Mouse (Mus musculus): Measurements from ENCODE around the gene Irgq. TPM values are rescaled to one million over a fixed set of nuclear protein-coding genes. Genes with fewer than 3 reads are reported as not detected.

The Irgq gene
- polyA plus RNA-seq, 1 experiment from 2014 or later, result 28.0 TPM

- no peak for DNase-seq (ENCODE audit: low spot score)
- Histone ChIP-seq H3K36me3 (replicated peaks; ENCODE audit: control insufficient read depth, insufficient read depth) (0 out of 2 replicates have a peak, but pooled peaks cover under 1% of the 10 kb centered on the region), H3K4me2 (replicated peaks) (no peak overlapping the region), H3K27me3 (ENCODE audit: control insufficient read depth, insufficient read depth, low read length) (no peaks in the 10 kb centered on the region), H3K9me3 (ENCODE audit: control insufficient read depth, low read length) (no peaks in the 10 kb centered on the region), H3K4me1 (replicated peaks; ENCODE audit: control insufficient read depth, insufficient read depth, low read length) (no peaks in the 10 kb centered on the region), H3K9ac (no peak overlapping the region), H3K4me3 (replicated peaks; ENCODE audit: low read length) (no peak overlapping the region), H3K27ac (no peak overlapping the region)
- no peak for ATAC-seq (ENCODE audit: low FRiP score)
- WGBS, result 82% methylated on average over 6 of the region's 6 CpGs
These were observed 6.8 kb upstream of the Irgq start for GRCm38 (mm10) chr7:24523723-24524122.

GRCm38 (mm10) chr7:24524978-24525377 lies 5.5 kb upstream of the Irgq start:
- ATAC-seq (ENCODE audit: low FRiP score) (no peak), DNase-seq (ENCODE audit: low spot score) (no peak)
- H3K36me3 ChIP-seq (replicated peaks; ENCODE audit: control insufficient read depth, insufficient read depth), result no peaks in the 10 kb centered on the region
- WGBS, result 90% methylated on average over 6 of the region's 6 CpGs
- peaks cover 6% of the 10 kb centered on the region for H3K4me1 ChIP-seq (replicated peaks; ENCODE audit: control insufficient read depth, insufficient read depth, low read length)
- H3K9ac ChIP-seq, result no peak overlapping the region
- no peak overlapping the region for H3K4me3 ChIP-seq (replicated peaks; ENCODE audit: low read length)
- no peaks in the 10 kb centered on the region for H3K27me3 ChIP-seq (ENCODE audit: control insufficient read depth, insufficient read depth, low read length)
- no peak overlapping the region for H3K4me2 ChIP-seq (replicated peaks)
- no peak overlapping the region for H3K27ac ChIP-seq
- no peaks in the 10 kb centered on the region for H3K9me3 ChIP-seq (ENCODE audit: control insufficient read depth, low read length)

DNA sequence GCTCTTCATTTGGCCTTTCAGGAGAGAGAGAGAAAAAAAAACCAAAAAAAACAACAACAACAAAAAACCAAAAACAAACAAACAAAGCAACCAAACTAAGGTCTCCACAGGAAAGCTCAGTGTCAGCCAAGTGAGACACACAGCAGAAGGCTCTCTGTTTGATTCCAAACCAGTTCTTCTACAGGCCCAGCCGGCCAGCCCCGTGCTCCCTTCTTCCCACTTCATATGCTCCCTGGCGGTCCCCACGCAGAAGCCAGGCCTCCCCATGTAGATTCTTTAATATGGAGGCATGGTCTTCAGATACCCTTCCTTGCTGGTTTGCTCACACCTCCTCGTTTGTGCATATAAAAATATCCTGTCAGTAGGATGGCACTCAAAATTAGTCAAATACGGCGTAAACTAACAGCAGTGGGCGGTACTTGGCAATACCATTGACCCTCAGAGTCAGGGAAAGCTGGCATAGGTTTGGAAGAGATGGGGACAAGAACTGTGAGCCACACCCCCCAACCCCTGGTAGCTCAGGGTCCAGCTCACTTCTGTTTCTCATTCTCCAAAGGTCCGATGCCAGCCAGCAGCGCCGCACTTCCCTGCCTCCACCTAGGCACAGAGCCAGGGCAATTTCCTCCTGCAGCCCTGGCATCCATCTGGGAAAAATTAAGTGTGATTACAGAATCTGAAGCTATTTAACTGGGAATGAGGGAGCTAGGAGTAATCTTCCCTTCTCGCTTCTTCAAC lies 4.6 kb upstream of the Irgq start:
- no peak for DNase-seq (ENCODE audit: low spot score)
- Histone ChIP-seq H3K27me3 (ENCODE audit: control insufficient read depth, insufficient read depth, low read length) (no peaks in the 10 kb centered on the region), H3K4me3 (replicated peaks; ENCODE audit: low read length) (no peak overlapping the region), H3K9me3 (ENCODE audit: control insufficient read depth, low read length) (no peaks in the 10 kb centered on the region), H3K9ac (no peak overlapping the region), H3K4me1 (replicated peaks; ENCODE audit: control insufficient read depth, insufficient read depth, low read length) (peaks cover 6% of the 10 kb centered on the region), H3K27ac (no peak overlapping the region), H3K36me3 (replicated peaks; ENCODE audit: control insufficient read depth, insufficient read depth) (no peaks in the 10 kb centered on the region), H3K4me2 (replicated peaks) (no peak overlapping the region)
- ATAC-seq (ENCODE audit: low FRiP score), result no peak
- 90% methylated on average over 12 of the region's 12 CpGs for WGBS

- ATAC-seq (ENCODE audit: low FRiP score) (no peak), DNase-seq (ENCODE audit: low spot score) (no peak)
- no peak overlapping the region for H3K27ac ChIP-seq
- WGBS, result 93% methylated on average over 11 of the region's 11 CpGs
- no peak overlapping the region for H3K4me3 ChIP-seq (replicated peaks; ENCODE audit: low read length)
- H3K4me1 ChIP-seq (replicated peaks; ENCODE audit: control insufficient read depth, insufficient read depth, low read length), result peaks cover 24% of the 10 kb centered on the region
- no peak overlapping the region for H3K4me2 ChIP-seq (replicated peaks)
- H3K9ac ChIP-seq, result no peak overlapping the region
- no peaks in the 10 kb centered on the region; the same call in 1 of the 2 replicates for H3K27me3 ChIP-seq (ENCODE audit: control insufficient read depth, insufficient read depth, low read length)
- no peaks in the 10 kb centered on the region for H3K9me3 ChIP-seq (ENCODE audit: control insufficient read depth, low read length)
- peaks cover 18% of the 10 kb centered on the region for H3K36me3 ChIP-seq (replicated peaks; ENCODE audit: control insufficient read depth, insufficient read depth)
These were observed 1.6 kb upstream of the Irgq start for GRCm38 (mm10) chr7:24528861-24529260.

DNA sequence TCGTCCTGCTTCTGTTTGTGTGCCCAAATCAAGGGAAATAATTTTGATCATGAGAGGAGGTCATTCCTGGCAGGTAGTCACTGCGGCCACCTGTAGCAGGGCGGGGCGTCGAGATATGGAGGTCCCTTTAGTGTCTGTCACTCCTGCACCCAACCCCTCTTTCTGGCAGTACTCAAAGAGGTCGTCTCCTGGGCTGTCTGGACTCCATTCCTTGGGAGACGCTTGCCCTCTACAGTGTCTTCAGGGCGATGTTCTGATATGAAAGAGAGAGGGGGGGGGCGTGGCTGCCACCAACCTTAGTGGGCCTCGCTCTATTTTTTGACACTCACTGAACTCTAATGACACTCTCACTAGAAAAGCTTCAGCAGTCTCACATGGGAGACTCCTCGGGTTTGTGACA lies 909 bp upstream of the Irgq start:
- H3K27me3 ChIP-seq (ENCODE audit: control insufficient read depth, insufficient read depth, low read length), result no peaks in the 10 kb centered on the region; the same call in 1 of the 2 replicates
- peak overlapping the region; percentile 97 for H3K4me2 ChIP-seq (replicated peaks)
- WGBS, result 66% methylated on average over 11 of the region's 11 CpGs
- no peak for ATAC-seq (ENCODE audit: low FRiP score)
- no peaks in the 10 kb centered on the region for H3K9me3 ChIP-seq (ENCODE audit: control insufficient read depth, low read length)
- DNase-seq (ENCODE audit: low spot score), result no peak
- peak overlapping the region; percentile 75 for H3K9ac ChIP-seq
- peaks cover 28% of the 10 kb centered on the region for H3K4me1 ChIP-seq (replicated peaks; ENCODE audit: control insufficient read depth, insufficient read depth, low read length)
- H3K4me3 ChIP-seq (replicated peaks; ENCODE audit: low read length), result peak overlapping the region; percentile 74
- H3K27ac ChIP-seq, result peak overlapping the region; percentile 87
- peaks cover 25% of the 10 kb centered on the region for H3K36me3 ChIP-seq (replicated peaks; ENCODE audit: control insufficient read depth, insufficient read depth)

GRCm38 (mm10) chr7:24531211-24531971 lies 902 bp downstream of the Irgq start:
- Histone ChIP-seq H3K36me3 (replicated peaks; ENCODE audit: control insufficient read depth, insufficient read depth) (peaks cover 43% of the 10 kb centered on the region), H3K27me3 (ENCODE audit: control insufficient read depth, insufficient read depth, low read length) (no peaks in the 10 kb centered on the region; the same call in 1 of the 2 replicates), H3K9ac (peak overlapping the region; percentile 89), H3K27ac (peak overlapping the region; percentile 87), H3K4me2 (replicated peaks) (peak overlapping the region; percentile 97), H3K4me1 (replicated peaks; ENCODE audit: control insufficient read depth, insufficient read depth, low read length) (peaks cover 28% of the 10 kb centered on the region), H3K9me3 (ENCODE audit: control insufficient read depth, low read length) (no peaks in the 10 kb centered on the region), H3K4me3 (replicated peaks; ENCODE audit: low read length) (peak overlapping the region; percentile 74)
- peak; percentile 38 for ATAC-seq (ENCODE audit: low FRiP score)
- WGBS, result under 1% methylated on average over 43 of the region's 43 CpGs
- DNase-seq (ENCODE audit: low spot score), result peak; percentile 77

DNA sequence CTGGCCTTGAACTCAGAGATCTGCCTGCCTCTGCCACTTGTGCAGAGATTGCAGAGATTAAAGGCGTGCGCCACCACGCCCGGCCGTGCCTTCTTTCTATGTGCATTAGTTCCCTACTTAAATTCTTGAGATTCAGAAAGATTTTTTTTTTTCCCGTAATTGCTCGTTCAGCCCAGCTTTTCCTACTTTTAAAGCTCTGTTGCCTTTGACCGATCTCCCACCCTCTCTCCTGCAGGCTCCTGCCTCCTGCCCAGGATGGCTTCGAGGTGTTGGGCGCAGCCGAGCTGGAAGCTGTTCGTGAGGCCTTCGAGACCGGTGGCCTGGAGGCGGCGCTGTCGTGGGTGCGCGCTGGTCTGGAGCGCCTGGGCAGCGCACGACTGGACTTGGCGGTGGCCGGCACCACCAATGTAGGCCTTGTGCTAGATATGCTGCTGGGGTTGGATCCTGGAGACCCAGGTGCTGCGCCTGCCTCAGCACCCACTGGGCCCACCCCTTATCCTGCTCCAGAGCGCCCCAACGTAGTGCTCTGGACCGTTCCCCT lies 2.6 kb downstream of the Irgq start:
- 0 out of 2 replicates have a peak overlapping the region, but pooled peaks have one; percentile 3 for H3K4me3 ChIP-seq (replicated peaks; ENCODE audit: low read length)
- no peaks in the 10 kb centered on the region; the same call in 1 of the 2 replicates for H3K27me3 ChIP-seq (ENCODE audit: control insufficient read depth, insufficient read depth, low read length)
- no peak overlapping the region for H3K4me2 ChIP-seq (replicated peaks)
- no peak overlapping the region for H3K9ac ChIP-seq
- DNase-seq (ENCODE audit: low spot score) (no peak), ATAC-seq (ENCODE audit: low FRiP score) (no peak)
- peaks cover 46% of the 10 kb centered on the region for H3K36me3 ChIP-seq (replicated peaks; ENCODE audit: control insufficient read depth, insufficient read depth)
- no peak overlapping the region for H3K27ac ChIP-seq
- H3K9me3 ChIP-seq (ENCODE audit: control insufficient read depth, low read length), result no peaks in the 10 kb centered on the region
- H3K4me1 ChIP-seq (replicated peaks; ENCODE audit: control insufficient read depth, insufficient read depth, low read length), result peaks cover 28% of the 10 kb centered on the region
- 55% methylated on average over 28 of the region's 28 CpGs for WGBS

- no peak overlapping the region for H3K27ac ChIP-seq
- no peaks in the 10 kb centered on the region; the same call in 1 of the 2 replicates for H3K27me3 ChIP-seq (ENCODE audit: control insufficient read depth, insufficient read depth, low read length)
- no peaks in the 10 kb centered on the region for H3K9me3 ChIP-seq (ENCODE audit: control insufficient read depth, low read length)
- DNase-seq (ENCODE audit: low spot score), result no peak
- 29% methylated on average over 42 of the region's 42 CpGs for WGBS
- peaks cover 28% of the 10 kb centered on the region for H3K4me1 ChIP-seq (replicated peaks; ENCODE audit: control insufficient read depth, insufficient read depth, low read length)
- H3K9ac ChIP-seq, result peak overlapping the region; percentile 28; the same call in 1 of the 2 replicates
- ATAC-seq (ENCODE audit: low FRiP score), result no peak
- peaks cover 46% of the 10 kb centered on the region for H3K36me3 ChIP-seq (replicated peaks; ENCODE audit: control insufficient read depth, insufficient read depth)
- peak overlapping the region; percentile 31 for H3K4me2 ChIP-seq (replicated peaks)
- peak overlapping the region; percentile 3; the same call in 1 of the 2 replicates for H3K4me3 ChIP-seq (replicated peaks; ENCODE audit: low read length)
These were observed 3.3 kb downstream of the Irgq start for GRCm38 (mm10) chr7:24533806-24534205.

- no peaks in the 10 kb centered on the region; the same call in 1 of the 2 replicates for H3K27me3 ChIP-seq (ENCODE audit: control insufficient read depth, insufficient read depth, low read length)
- 23% methylated on average over 19 of the region's 19 CpGs for WGBS
- DNase-seq (ENCODE audit: low spot score) (no peak), ATAC-seq (ENCODE audit: low FRiP score) (no peak)
- H3K27ac ChIP-seq, result no peak overlapping the region
- peak overlapping the region; percentile 28; the same call in 1 of the 2 replicates for H3K9ac ChIP-seq
- peaks cover 27% of the 10 kb centered on the region for H3K4me1 ChIP-seq (replicated peaks; ENCODE audit: control insufficient read depth, insufficient read depth, low read length)
- H3K4me2 ChIP-seq (replicated peaks), result peak overlapping the region; percentile 31; the same call in 1 of the 2 replicates
- no peaks in the 10 kb centered on the region for H3K9me3 ChIP-seq (ENCODE audit: control insufficient read depth, low read length)
- H3K36me3 ChIP-seq (replicated peaks; ENCODE audit: control insufficient read depth, insufficient read depth), result peaks cover 46% of the 10 kb centered on the region
- H3K4me3 ChIP-seq (replicated peaks; ENCODE audit: low read length), result peak overlapping the region; percentile 3; the same call in 1 of the 2 replicates
These were observed 3.8 kb downstream of the Irgq start for GRCm38 (mm10) chr7:24534301-24534700.

Data from hindbrain, embryonic 14.5 days (tissue).